Comparison of ENCODE assay signal across 8 mouse cellular contexts in genomic region chr1:42713104-42713932, GRCm38 (mm10). TPM values are rescaled to one million over a fixed set of nuclear protein-coding genes. Genes with fewer than 3 reads are reported as not detected.
DNase-seq lines count a peak whose midpoint lies in the region; ATAC-seq and TF ChIP-seq lines count a peak whose summit lies in the region.

No protein-coding gene starts in this region.

- H3K4me1 ChIP-seq in lung, postnatal 0 days (ENCODE audit: insufficient read depth, low read depth, low read length): peaks cover 13% of the 10 kb centered on the region
- H3K4me1 ChIP-seq in heart, embryonic 16.5 days (ENCODE audit: control insufficient read depth, insufficient read depth, low read length): peaks cover 6% of the 10 kb centered on the region
- H3K4me1 ChIP-seq in limb, embryonic 10.5 days: peaks cover 13% of the 10 kb centered on the region

- H3K9ac ChIP-seq in lung, postnatal 0 days (replicated peaks; ENCODE audit: low read depth): no peak overlapping the region
- peak overlapping the region; percentile 36 for H3K9ac ChIP-seq in heart, embryonic 16.5 days (ENCODE audit: low read length)

- H3K36me3 ChIP-seq in lung, postnatal 0 days (ENCODE audit: insufficient read depth, low read length): no peaks in the 10 kb centered on the region
- H3K36me3 ChIP-seq in heart, embryonic 16.5 days (ENCODE audit: control insufficient read depth, insufficient read depth): no peaks in the 10 kb centered on the region
- no peaks in the 10 kb centered on the region for H3K36me3 ChIP-seq in limb, embryonic 10.5 days

- ATAC-seq in lung, postnatal 0 days: no peak
- no peak for ATAC-seq in heart, embryonic 16.5 days (replicated peaks; ENCODE audit: extremely low read depth, insufficient read depth, low FRiP score)
- ATAC-seq in megakaryocyte progenitor cell, adult 5-6 weeks (replicated peaks; ENCODE audit: poor library complexity): no peak

- TF ChIP-seq EP300 in lung, postnatal 0 days (IDR thresholded peaks at IDR 0.05): no peak

- H3K27me3 ChIP-seq in lung, postnatal 0 days (replicated peaks; ENCODE audit: insufficient read depth, low read length): peaks cover 42% of the 10 kb centered on the region
- H3K27me3 ChIP-seq in heart, embryonic 16.5 days (ENCODE audit: control insufficient read depth, insufficient read depth, low read length): peaks cover 68% of the 10 kb centered on the region
- H3K27me3 ChIP-seq in limb, embryonic 10.5 days (ENCODE audit: low read depth, poor library complexity, severe bottlenecking): peaks cover 100% of the 10 kb centered on the region

- H3K27ac ChIP-seq in lung, postnatal 0 days (ENCODE audit: low read length): no peak overlapping the region
- H3K27ac ChIP-seq in heart, embryonic 16.5 days (ENCODE audit: low read length): no peak overlapping the region
- peak overlapping the region; percentile 16; the same call in 1 of the 2 replicates for H3K27ac ChIP-seq in limb, embryonic 10.5 days

- H3K9me3 ChIP-seq in lung, postnatal 0 days (ENCODE audit: low read length): no peaks in the 10 kb centered on the region
- H3K9me3 ChIP-seq in heart, embryonic 16.5 days (replicated peaks; ENCODE audit: control insufficient read depth, low read length): no peaks in the 10 kb centered on the region
- no peaks in the 10 kb centered on the region for H3K9me3 ChIP-seq in limb, embryonic 10.5 days (replicated peaks)

- peak overlapping the region; percentile 36 for H3K4me3 ChIP-seq in lung, postnatal 0 days (ENCODE audit: low read depth, low read length)
- peak overlapping the region; percentile 59 for H3K4me3 ChIP-seq in heart, embryonic 16.5 days (ENCODE audit: low read length)
- H3K4me3 ChIP-seq in limb, embryonic 10.5 days: peak overlapping the region; percentile 48

- 2% methylated on average over 46 of the region's 46 CpGs for WGBS in lung, postnatal 0 days
- WGBS in heart, embryonic 16.5 days: 1% methylated on average over 46 of the region's 46 CpGs
- under 1% methylated on average over 46 of the region's 46 CpGs for WGBS in limb, embryonic 10.5 days

- peak; percentile 23 for DNase-seq in adrenal gland, adult 2 months
- DNase-seq in adrenal gland, postnatal 25 days: no peak
- DNase-seq in lung, postnatal 0 days (ENCODE audit: low spot score): no peak
- DNase-seq in lung, postnatal 10 days: no peak
- DNase-seq in limb, embryonic 10.5 days (ENCODE audit: low spot score): peak; percentile 66
- peak; percentile 59 for DNase-seq in retina, embryonic 14.5 days (ENCODE audit: low spot score)

- H3K4me2 ChIP-seq in lung, postnatal 0 days (replicated peaks; ENCODE audit: low read depth, low read length): peak overlapping the region; percentile 73
- peak overlapping the region; percentile 80 for H3K4me2 ChIP-seq in heart, embryonic 16.5 days (ENCODE audit: low read depth, low read length)

- TF ChIP-seq CTCF in lung, postnatal 0 days (IDR thresholded peaks at IDR 0.05): no peak

RNA-seq across cellular contexts. Expression of gene Pou3f3, which starts 17.8 kb away (rescaled TPM):
- not detected for total RNA-seq in adrenal gland, adult 2 months (2021)
- polyA plus RNA-seq in adrenal gland, adult 2 months (2012; rRNA removed): 0.02 TPM in 2 replicates
- total RNA-seq in adrenal gland, postnatal 25 days (2021): 0.09 TPM in 1 of 2 replicates, not detected in the other
- 0.05 and 0.10 TPM in 2 replicates for polyA plus RNA-seq in lung, postnatal 0 days (2015; fragmentation: Nextera tagmentation; extraction: Ambion mirVana)
- 0.02 TPM in 1 of 2 replicates, not detected in the other for polyA plus RNA-seq in heart, embryonic 16.5 days (2015; fragmentation: Nextera tagmentation; extraction: Ambion mirVana)
- 0.11 TPM in 1 of 2 replicates, not detected in the other for polyA plus RNA-seq in limb, embryonic 10.5 days (2016; fragmentation: Nextera tagmentation; extraction: Ambion mirVana)
- total RNA-seq in megakaryocyte progenitor cell, adult 5-6 weeks (2015): not detected in 2 replicates
- not detected in 2 replicates for total RNA-seq in megakaryocyte progenitor cell, adult 5-6 weeks (2017)

Comparison
In these comparisons a context has a peak if more than half of its experiments do, and no peak if none do; other contexts are left out.
1. DNase-seq: peak in adrenal gland, adult 2 months (single experiment), limb, embryonic 10.5 days (single experiment) and retina, embryonic 14.5 days (single experiment); none in adrenal gland, postnatal 25 days (single experiment), lung, postnatal 0 days (single experiment) and lung, postnatal 10 days (single experiment).
2. Peak in every context shown above with its lines, with median percentiles within 50 percentile points of each other: H3K4me3 ChIP-seq.